Mouse (Mus musculus): ENCODE data around the gene Vmn2r90. TPM values are rescaled to one million over a fixed set of nuclear protein-coding genes. Genes with fewer than 3 reads are reported as not detected.
"Not testable (repeated sequence)": the region's sequence is repeated elsewhere in the genome, so short reads cannot be mapped to it uniquely, and the experiment has no call there.

Vmn2r90 gene
- polyA plus RNA-seq (2015; fragmentation: Nextera tagmentation; extraction: Ambion mirVana) = not detected in 2 replicates

- no peak for ATAC-seq (ENCODE audit: borderline replicate concordance, extremely low read depth, low FRiP score, low TSS enrichment)
- 77% methylated on average over 1 of the region's 1 CpGs for WGBS
- H3K4me1 ChIP-seq = no peaks in the 10 kb centered on the region
- no peak within 1 kb of the TSS for H3K27ac ChIP-seq
- no peak within 1 kb of the TSS for H3K4me3 ChIP-seq
- no peak within 1 kb of the TSS for H3K4me2 ChIP-seq
- no peaks in the 10 kb centered on the region for H3K27me3 ChIP-seq
- H3K36me3 ChIP-seq = no peaks in the 10 kb centered on the region
- no peak within 1 kb of the TSS for H3K9ac ChIP-seq
- no peaks in the 10 kb centered on the region for H3K9me3 ChIP-seq
Observed at GRCm38 (mm10) chr17:17703447-17703846, at the start of gene Vmn2r90. Gene Vmn2r90 (plus strand): TSS chr17:17703747.

- no peak overlapping the region for H3K9ac ChIP-seq
- H3K4me3 ChIP-seq = no peak overlapping the region
Observed at GRCm38 (mm10) chr17:17654997-17655828, 48.3 kb upstream of the Vmn2r90 start.

GRCm38 (mm10) chr17:17655829-17656176, 47.7 kb upstream of the Vmn2r90 start:
- Histone ChIP-seq H3K9me3 (no peaks in the 10 kb centered on the region), H3K9ac (no peak overlapping the region), H3K27me3 (no peaks in the 10 kb centered on the region), H3K27ac (no peak overlapping the region), H3K4me1 (no peaks in the 10 kb centered on the region), H3K4me2 (no peak overlapping the region), H3K4me3 (no peak overlapping the region), H3K36me3 (no peaks in the 10 kb centered on the region)
- WGBS = 33% methylated on average over 2 of the region's 2 CpGs
- no peak for ATAC-seq (ENCODE audit: borderline replicate concordance, extremely low read depth, low FRiP score, low TSS enrichment)

More at GRCm38 (mm10) chr17:17654997-17655828, 48.3 kb upstream of the Vmn2r90 start:
- H3K9me3 ChIP-seq = no peaks in the 10 kb centered on the region
- H3K27ac ChIP-seq = no peak overlapping the region
- H3K4me2 ChIP-seq = no peak overlapping the region; the same call in 1 of the 2 replicates
- ATAC-seq (ENCODE audit: borderline replicate concordance, extremely low read depth, low FRiP score, low TSS enrichment) = no peak
- no peaks in the 10 kb centered on the region for H3K27me3 ChIP-seq
- no peaks in the 10 kb centered on the region for H3K36me3 ChIP-seq
- no peaks in the 10 kb centered on the region for H3K4me1 ChIP-seq
- 17% methylated on average over 10 of the region's 10 CpGs for WGBS

GRCm38 (mm10) chr17:17678781-17679180, 24.8 kb upstream of the Vmn2r90 start:
- H3K4me2 ChIP-seq = no peak overlapping the region
- H3K4me3 ChIP-seq = no peak overlapping the region
- 78% methylated on average over 1 of the region's 1 CpGs for WGBS
- H3K27me3 ChIP-seq = no peaks in the 10 kb centered on the region
- no peak overlapping the region for H3K9ac ChIP-seq
- ATAC-seq (ENCODE audit: borderline replicate concordance, extremely low read depth, low FRiP score, low TSS enrichment) = no peak
- no peaks in the 10 kb centered on the region for H3K36me3 ChIP-seq
- H3K9me3 ChIP-seq = no peaks in the 10 kb centered on the region
- H3K4me1 ChIP-seq = no peaks in the 10 kb centered on the region
- no peak overlapping the region for H3K27ac ChIP-seq

- 58% methylated on average over 2 of the region's 2 CpGs for WGBS
- no peak overlapping the region for H3K4me3 ChIP-seq
Observed at GRCm38 (mm10) chr17:17690659-17691058, 12.9 kb upstream of the Vmn2r90 start.

GRCm38 (mm10) chr17:17732396-17732795, 28.8 kb downstream of the Vmn2r90 start:
- H3K4me1 ChIP-seq; H3K4me2 ChIP-seq; H3K9me3 ChIP-seq; H3K27me3 ChIP-seq; H3K27ac ChIP-seq; H3K9ac ChIP-seq; ATAC-seq (ENCODE audit: borderline replicate concordance, extremely low read depth, low FRiP score, low TSS enrichment); H3K36me3 ChIP-seq; H3K4me3 ChIP-seq: not testable (repeated sequence)
- 73% methylated on average over 4 of the region's 4 CpGs for WGBS

More at GRCm38 (mm10) chr17:17690659-17691058, 12.9 kb upstream of the Vmn2r90 start:
- Histone ChIP-seq H3K9me3 (no peaks in the 10 kb centered on the region), H3K9ac (no peak overlapping the region), H3K27me3 (no peaks in the 10 kb centered on the region), H3K4me1 (no peaks in the 10 kb centered on the region), H3K27ac (no peak overlapping the region), H3K4me2 (no peak overlapping the region), H3K36me3 (no peaks in the 10 kb centered on the region)
- no peak for ATAC-seq (ENCODE audit: borderline replicate concordance, extremely low read depth, low FRiP score, low TSS enrichment)

- H3K36me3 ChIP-seq = no peaks in the 10 kb centered on the region
- no peaks in the 10 kb centered on the region for H3K4me1 ChIP-seq
- no peak for ATAC-seq (ENCODE audit: borderline replicate concordance, extremely low read depth, low FRiP score, low TSS enrichment)
- H3K4me2 ChIP-seq = no peak overlapping the region
- no peaks in the 10 kb centered on the region for H3K9me3 ChIP-seq
- no peak overlapping the region for H3K9ac ChIP-seq
- H3K27me3 ChIP-seq = no peaks in the 10 kb centered on the region
- 96% methylated on average over 1 of the region's 1 CpGs for WGBS
- H3K4me3 ChIP-seq = no peak overlapping the region
- H3K27ac ChIP-seq = no peak overlapping the region
Observed at GRCm38 (mm10) chr17:17738635-17739034, 35.1 kb downstream of the Vmn2r90 start.

- not testable (repeated sequence) for H3K27me3 ChIP-seq
Observed at GRCm38 (mm10) chr17:17739300-17739699, 35.8 kb downstream of the Vmn2r90 start.

GRCm38 (mm10) chr17:17739936-17740335, 36.4 kb downstream of the Vmn2r90 start:
- H3K27ac ChIP-seq; H3K4me2 ChIP-seq; H3K4me3 ChIP-seq; H3K27me3 ChIP-seq; ATAC-seq (ENCODE audit: borderline replicate concordance, extremely low read depth, low FRiP score, low TSS enrichment); H3K4me1 ChIP-seq; H3K9ac ChIP-seq; H3K9me3 ChIP-seq; H3K36me3 ChIP-seq: not testable (repeated sequence)
- WGBS = 78% methylated on average over 5 of the region's 5 CpGs

More at GRCm38 (mm10) chr17:17739300-17739699, 35.8 kb downstream of the Vmn2r90 start:
- ATAC-seq (ENCODE audit: borderline replicate concordance, extremely low read depth, low FRiP score, low TSS enrichment); H3K4me1 ChIP-seq; H3K9me3 ChIP-seq; H3K36me3 ChIP-seq; H3K9ac ChIP-seq; H3K4me2 ChIP-seq; H3K4me3 ChIP-seq; H3K27ac ChIP-seq: not testable (repeated sequence)
- WGBS = 92% methylated on average over 7 of the region's 7 CpGs

GRCm38 (mm10) chr17:17741516-17741915, 38.0 kb downstream of the Vmn2r90 start:
- not testable (repeated sequence) for H3K36me3 ChIP-seq; H3K4me1 ChIP-seq; H3K27ac ChIP-seq; H3K27me3 ChIP-seq; H3K4me2 ChIP-seq; H3K9me3 ChIP-seq; H3K9ac ChIP-seq; H3K4me3 ChIP-seq; ATAC-seq (ENCODE audit: borderline replicate concordance, extremely low read depth, low FRiP score, low TSS enrichment)

GRCm38 (mm10) chr17:17749371-17749770, 45.8 kb downstream of the Vmn2r90 start:
- H3K4me3 ChIP-seq; H3K27me3 ChIP-seq; H3K9ac ChIP-seq; H3K4me2 ChIP-seq; ATAC-seq (ENCODE audit: borderline replicate concordance, extremely low read depth, low FRiP score, low TSS enrichment); H3K9me3 ChIP-seq; H3K36me3 ChIP-seq; H3K4me1 ChIP-seq; H3K27ac ChIP-seq: not testable (repeated sequence)
- 2% methylated on average over 4 of the region's 4 CpGs for WGBS

GRCm38 (mm10) chr17:17762614-17763293, 59.2 kb downstream of the Vmn2r90 start:
- WGBS = 72% methylated on average over 1 of the region's 1 CpGs
- no peak for ATAC-seq (ENCODE audit: borderline replicate concordance, extremely low read depth, low FRiP score, low TSS enrichment)

More at GRCm38 (mm10) chr17:17762614-17763293, 59.2 kb downstream of the Vmn2r90 start:
- no peaks in the 10 kb centered on the region for H3K36me3 ChIP-seq
- H3K27me3 ChIP-seq = no peaks in the 10 kb centered on the region
- H3K4me3 ChIP-seq = no peak overlapping the region
- H3K27ac ChIP-seq = no peak overlapping the region
- H3K4me2 ChIP-seq = no peak overlapping the region
- no peaks in the 10 kb centered on the region for H3K4me1 ChIP-seq
- H3K9ac ChIP-seq = no peak overlapping the region
- H3K9me3 ChIP-seq = no peaks in the 10 kb centered on the region
